Mouse (Mus musculus) lung, postnatal 14 days (tissue): ENCODE measurements around the gene Opa3.

Source experiments
- DNase-seq: peaks from one replicate; pipeline ENCODE4 v3.0.0; 2021

Opa3 gene

DNA sequence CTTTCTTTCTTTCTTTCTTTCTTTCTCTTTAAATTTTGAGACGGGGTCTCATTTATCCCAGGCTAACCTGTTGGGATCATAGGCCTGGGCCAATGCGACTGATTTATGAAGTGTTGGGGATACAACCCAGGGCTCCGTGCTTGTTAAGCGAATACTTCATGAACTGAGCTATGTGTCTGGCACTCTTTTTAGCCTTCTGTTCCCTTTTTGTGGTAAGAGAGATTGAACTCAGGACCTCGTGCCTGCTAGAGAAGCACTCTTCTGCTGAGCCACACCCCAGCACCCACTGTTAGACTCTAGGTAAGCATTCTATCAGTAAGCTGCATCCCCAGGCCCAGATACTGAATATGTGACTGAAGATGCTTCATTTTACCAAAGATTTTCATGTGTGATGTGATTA is 10.6 kb upstream of the Opa3 start:
- peak; percentile 22 for DNase-seq

DNA sequence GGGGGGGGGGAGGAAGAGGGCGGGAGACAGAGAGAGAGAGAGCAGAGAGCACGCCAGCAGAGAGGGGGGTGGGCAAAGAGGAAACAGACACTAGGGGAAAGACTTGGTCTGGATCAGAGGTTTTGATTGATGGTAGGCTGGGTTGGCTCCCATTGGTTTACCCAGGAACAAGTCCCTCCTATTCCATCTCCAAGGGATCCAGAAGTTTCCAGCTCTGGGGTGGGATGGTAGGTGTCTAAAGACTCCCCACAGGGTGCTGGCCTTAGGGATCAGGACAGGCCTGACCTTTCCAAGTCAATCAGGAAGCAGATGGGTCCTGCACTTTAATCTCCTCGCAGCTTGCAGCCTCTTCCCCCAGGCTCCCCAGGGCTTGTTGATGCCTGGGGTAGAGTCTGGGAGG is 10.2 kb upstream of the Opa3 start:
- no peak for DNase-seq

- DNase-seq: no peak
Measured at GRCm38 (mm10) chr7:19220061-19220460, 8.1 kb upstream of the Opa3 start.

DNA sequence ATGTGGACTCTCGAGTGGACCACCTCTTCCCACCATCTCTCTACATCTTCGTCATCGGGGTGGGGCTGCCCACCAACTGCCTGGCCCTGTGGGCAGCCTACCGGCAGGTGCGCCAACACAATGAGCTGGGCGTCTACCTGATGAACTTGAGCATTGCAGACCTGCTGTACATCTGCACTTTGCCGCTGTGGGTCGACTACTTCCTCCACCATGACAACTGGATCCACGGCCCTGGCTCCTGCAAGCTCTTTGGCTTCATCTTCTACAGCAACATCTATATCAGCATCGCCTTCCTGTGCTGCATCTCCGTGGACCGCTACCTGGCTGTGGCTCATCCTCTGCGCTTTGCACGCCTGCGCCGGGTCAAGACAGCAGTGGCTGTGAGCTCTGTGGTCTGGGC is 5.9 kb upstream of the Opa3 start:
- no peak for DNase-seq

- no peak for DNase-seq
Measured at GRCm38 (mm10) chr7:19222875-19223274, 5.3 kb upstream of the Opa3 start.

GRCm38 (mm10) chr7:19224933-19225332 is 3.2 kb upstream of the Opa3 start:
- DNase-seq: no peak

DNA sequence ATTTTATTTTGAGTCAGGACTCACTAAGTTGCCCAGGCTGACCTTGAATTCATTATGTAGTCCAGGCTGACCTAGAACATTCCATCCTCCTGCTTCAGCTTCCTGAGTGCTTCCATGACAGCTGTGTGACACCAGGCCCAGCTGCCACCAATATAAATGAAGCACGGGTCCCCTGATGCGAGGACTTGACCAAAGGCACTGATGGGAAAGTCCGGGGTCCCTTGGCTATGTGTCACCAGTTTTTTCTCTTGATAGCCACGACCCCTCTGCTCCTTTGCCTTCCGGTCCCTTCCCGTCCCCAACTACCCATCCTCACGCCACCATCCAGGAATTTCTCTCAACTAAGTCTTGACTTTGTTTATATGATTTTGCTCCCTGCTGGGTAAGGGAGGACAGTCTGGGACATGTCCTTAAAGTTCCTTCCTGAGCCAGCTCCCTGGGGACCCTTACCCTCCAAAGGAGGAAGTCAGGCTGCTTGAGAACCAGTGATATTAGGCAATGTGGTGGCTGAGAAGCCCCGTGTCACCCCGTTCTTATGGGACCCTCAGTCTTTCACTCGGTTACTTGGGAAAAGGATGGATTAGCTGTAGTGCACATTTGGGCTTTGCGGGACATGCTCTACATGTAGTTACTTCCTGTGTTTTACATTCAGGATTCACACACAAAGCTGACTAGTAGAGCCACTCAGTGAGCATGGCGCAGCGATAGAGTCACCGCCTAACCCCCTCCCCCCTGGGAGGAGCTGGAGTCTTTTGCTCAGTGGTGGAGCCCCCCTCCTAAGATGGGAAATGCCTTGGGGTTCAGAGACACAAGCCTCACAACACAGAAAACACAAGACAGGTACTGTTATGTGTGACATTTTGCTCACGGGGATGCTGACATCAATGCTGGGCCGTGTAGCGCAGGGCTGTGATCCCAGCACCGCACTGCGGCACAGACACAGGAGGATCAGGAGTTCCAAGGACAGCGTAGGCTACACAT is 1.0 kb upstream of the Opa3 start:
- peak; percentile 38 for DNase-seq

DNA sequence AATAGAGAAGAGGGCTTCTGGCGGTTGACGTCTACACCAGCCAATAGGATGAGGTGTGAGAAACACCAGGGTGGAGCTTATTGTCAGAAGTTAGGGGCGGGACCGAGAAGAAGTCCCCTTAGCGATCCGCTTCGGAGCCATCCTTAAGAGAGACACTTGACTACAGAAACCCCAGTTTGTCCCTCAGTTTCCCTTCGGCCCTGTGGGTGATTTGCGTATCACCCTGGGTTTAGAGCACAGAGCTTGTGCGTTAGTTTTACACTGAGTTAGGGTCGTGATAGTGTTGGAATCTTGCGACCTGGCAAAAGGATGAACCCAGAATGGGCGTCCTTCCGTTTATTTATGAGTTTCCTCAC is 637 bp downstream of the Opa3 start:
- DNase-seq: no peak

- no peak for DNase-seq
Measured at GRCm38 (mm10) chr7:19229404-19229803, 1.3 kb downstream of the Opa3 start.

DNA sequence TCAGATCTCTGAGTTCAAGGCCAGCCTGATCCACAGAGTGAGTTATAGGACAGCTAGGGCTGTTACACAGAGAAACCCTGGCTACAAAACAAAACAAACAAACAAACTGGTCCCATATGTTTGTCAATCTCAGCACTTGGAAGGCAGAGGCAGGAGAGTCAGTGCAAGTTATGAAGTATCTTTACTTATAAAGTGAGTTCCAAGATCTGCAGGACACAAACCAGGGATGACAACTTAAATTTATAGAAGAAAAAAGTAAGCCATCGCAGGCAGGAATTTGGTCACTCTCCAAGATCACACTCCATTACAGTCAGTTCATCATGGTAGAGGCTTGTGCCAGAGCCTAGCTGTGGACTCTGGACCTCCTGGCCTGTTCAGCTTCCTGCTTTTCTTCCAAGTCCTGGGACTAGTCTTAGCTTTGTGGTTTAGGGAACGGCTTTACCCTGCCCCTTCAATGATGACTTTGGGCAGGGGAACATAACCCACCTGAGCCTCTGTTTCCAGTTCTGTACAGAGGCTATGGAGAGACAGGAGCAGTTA is 2.0 kb downstream of the Opa3 start:
- DNase-seq: no peak

GRCm38 (mm10) chr7:19230899-19231298 is 2.8 kb downstream of the Opa3 start:
- no peak for DNase-seq

- DNase-seq: no peak
Measured at GRCm38 (mm10) chr7:19231849-19232248, 3.7 kb downstream of the Opa3 start.

- DNase-seq: no peak
Measured at GRCm38 (mm10) chr7:19234652-19235051, 6.5 kb downstream of the Opa3 start.

- DNase-seq: no peak
Measured at GRCm38 (mm10) chr7:19235092-19235671, 7.0 kb downstream of the Opa3 start.

DNA sequence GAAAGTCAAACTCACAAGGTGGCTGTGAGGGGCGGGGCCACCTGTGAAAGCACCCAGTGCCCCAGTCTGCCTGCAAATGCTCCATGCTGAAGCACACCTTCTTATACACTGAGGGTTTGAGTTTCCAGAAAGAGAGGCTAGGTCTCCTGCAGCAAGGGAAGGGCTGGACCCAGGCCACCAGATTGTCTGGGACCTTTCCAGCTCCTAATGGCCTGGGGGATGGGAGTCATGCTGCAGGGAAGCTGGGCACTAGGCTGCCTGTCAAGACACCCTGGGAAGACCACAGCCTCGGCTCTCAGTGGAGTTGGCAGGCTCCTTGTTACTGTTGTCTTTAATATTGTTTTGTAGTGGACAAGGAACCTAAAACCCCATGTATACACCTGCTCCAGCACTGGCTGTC is 8.3 kb downstream of the Opa3 start:
- no peak for DNase-seq

GRCm38 (mm10) chr7:19238344-19238743 is 10.2 kb downstream of the Opa3 start:
- DNase-seq: peak; percentile 13

- DNase-seq: peak; percentile 95
Measured at GRCm38 (mm10) chr7:19239423-19239822, 11.3 kb downstream of the Opa3 start.

GRCm38 (mm10) chr7:19239986-19240385 is 11.9 kb downstream of the Opa3 start:
- DNase-seq: no peak

- no peak for DNase-seq
Measured at GRCm38 (mm10) chr7:19240905-19241463, 12.8 kb downstream of the Opa3 start.

DNA sequence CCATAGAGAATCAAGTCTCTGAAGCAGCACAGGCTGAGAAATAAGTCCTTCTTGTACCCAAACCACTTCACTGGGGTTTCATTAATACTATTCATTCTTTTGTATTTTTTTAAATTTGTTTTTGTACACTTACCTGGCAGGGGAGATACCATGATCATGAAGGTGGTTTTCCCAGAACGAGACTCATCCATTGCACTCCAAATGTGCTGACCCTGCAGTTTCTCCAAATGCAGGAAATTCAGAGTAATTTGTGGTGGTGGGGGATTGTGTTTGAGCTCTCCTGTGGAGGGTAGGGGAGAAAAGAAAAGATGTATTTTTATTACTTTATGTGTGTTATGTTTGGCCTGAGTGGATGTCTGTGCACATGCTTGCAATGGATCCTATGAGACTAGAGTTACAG is 13.9 kb downstream of the Opa3 start:
- DNase-seq: no peak

DNA sequence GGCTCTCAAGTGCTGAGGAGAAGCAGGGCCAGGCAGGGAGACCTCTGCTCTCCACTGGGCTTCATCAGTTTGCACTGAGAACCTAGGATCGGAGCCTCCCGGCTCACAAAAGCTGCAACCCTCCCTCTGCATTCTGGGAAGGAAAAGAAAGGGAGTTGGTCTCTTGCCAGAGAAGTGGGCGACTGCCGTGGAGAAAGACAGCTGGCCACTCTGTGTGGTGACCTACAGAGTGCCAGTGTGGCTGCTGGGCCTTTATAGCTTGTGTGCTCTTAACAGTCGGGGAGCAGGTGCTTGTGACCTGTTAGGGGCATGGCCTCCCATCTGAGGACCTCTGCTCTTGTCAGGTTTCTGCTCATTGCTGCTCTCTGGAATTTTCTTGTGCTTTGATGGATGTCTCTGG is 15.7 kb downstream of the Opa3 start:
- DNase-seq: no peak

DNA sequence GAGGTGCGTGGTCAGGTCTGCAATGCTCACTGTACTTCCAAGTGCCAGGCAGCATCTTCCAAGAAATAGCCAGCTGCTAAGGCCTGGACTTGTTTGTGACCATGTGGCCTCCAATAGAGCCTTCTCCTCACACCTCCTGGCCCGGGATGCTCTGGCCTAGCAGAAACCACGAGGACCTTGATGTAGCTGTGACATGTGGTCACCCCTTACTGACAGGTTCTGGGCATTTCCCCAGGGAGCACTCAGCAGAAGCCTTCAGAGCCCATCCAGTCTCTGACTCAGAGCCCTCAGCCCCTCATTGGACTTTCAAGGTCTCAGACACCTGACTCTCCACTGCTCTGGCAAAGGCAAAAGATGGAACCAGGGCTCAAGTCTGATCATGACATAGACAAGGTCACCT is 16.9 kb downstream of the Opa3 start:
- DNase-seq: no peak

DNA sequence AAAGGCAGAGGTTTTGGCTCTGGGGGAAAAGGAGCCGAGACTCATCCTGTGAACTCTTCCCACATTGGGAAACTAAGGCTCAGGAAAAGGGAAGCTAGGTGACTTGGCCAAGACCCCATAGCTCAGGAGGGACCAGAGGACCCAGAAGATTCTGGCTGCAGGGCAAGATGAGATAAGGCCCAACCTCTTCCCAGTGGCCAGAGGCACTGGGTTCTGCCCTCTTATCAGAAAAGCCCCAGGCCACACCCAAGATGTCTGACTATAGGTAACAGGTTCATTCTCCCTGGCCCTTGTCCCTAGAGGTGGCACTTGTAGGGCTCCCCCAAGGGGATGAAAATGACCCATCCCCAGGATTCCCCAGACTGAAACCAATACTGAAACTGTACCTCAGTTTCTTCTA is 18.7 kb downstream of the Opa3 start:
- no peak for DNase-seq

DNA sequence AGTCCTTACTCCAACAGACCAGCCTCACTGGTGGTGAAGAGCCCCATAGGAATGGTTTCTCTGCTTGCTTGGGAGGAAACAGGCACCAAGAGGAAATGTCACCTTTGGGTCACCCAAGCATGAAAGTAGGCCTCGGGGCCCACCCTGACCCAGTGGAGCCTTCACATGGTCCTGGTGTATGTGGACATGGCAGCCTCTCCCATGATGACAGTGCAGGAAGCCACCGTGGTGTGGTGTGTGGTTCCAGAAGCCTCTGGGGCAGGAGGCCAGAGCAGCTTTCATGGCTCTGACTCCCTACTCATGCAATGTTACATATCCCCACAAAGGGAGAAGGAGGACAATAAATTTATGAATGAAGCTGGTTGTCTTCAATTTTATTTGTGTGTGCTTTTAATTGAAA is 19.4 kb downstream of the Opa3 start:
- no peak for DNase-seq
